Mouse (Mus musculus): ENCODE results near the gene Rmi2. TPM values are rescaled to one million over a fixed set of nuclear protein-coding genes. Genes with fewer than 3 reads are reported as not detected.
"Not testable (repeated sequence)": the region's sequence is repeated elsewhere in the genome, so short reads cannot be mapped to it uniquely, and the experiment has no call there.

Rmi2 gene
- total RNA-seq (2021), result under 1 TPM; 0.18 to 0.25 TPM

- intact Hi-C loops (cut with DNase I), result no loop called here
- peak; percentile 83 to 85 for DNase-seq (ENCODE audit: low spot score in 2 of 2)
Observed at GRCm38 (mm10) chr16:10834911-10835587, at the start of gene Rmi2. Gene Rmi2 (plus strand): TSS chr16:10835059.

- intact Hi-C loops (cut with DNase I), result loop anchor here (2.0 to 10.0 kb wide), 3 partner anchors 121 to 215 kb away; no protein-coding TSS in a partner anchor
- DNase-seq (ENCODE audit: low spot score in 2 of 2), result peak; percentile 73 to 81
Observed at GRCm38 (mm10) chr16:10785371-10786231, 49.3 kb upstream of the Rmi2 start, which contains the start of gene Socs1. Gene Socs1 (minus strand): TSS chr16:10785536.

- intact Hi-C loops (cut with DNase I), result loop anchor here (5.0 to 10.0 kb wide), 2 partner anchors 121 to 159 kb away; no protein-coding TSS in a partner anchor
- DNase-seq (ENCODE audit: low spot score in 2 of 2), result peak; percentile 72 to 73
Observed at GRCm38 (mm10) chr16:10786288-10786687, 48.6 kb upstream of the Rmi2 start.

GRCm38 (mm10) chr16:10786782-10787547, 47.9 kb upstream of the Rmi2 start:
- no peak for DNase-seq (ENCODE audit: low spot score in 2 of 2)
- intact Hi-C loops (cut with DNase I), result loop anchor here (5.0 to 10.0 kb wide), 2 partner anchors 122 to 160 kb away; no protein-coding TSS in a partner anchor

GRCm38 (mm10) chr16:10787548-10788058, 47.3 kb upstream of the Rmi2 start:
- no peak for DNase-seq (ENCODE audit: low spot score in 2 of 2)
- intact Hi-C loops (cut with DNase I), result loop anchor here (5.0 to 10.0 kb wide), 2 partner anchors 123 to 160 kb away; no protein-coding TSS in a partner anchor

GRCm38 (mm10) chr16:10788271-10788670, 46.6 kb upstream of the Rmi2 start, which contains the start of gene Tnp2:
Gene Tnp2 (minus strand): TSS chr16:10788660.
- intact Hi-C loops (cut with DNase I), result loop anchor here (5.0 to 10.0 kb wide), 2 partner anchors 123 to 161 kb away; no protein-coding TSS in a partner anchor
- DNase-seq (ENCODE audit: low spot score in 2 of 2), result no peak

- DNase-seq (ENCODE audit: low spot score in 2 of 2), result no peak
- intact Hi-C loops (cut with DNase I), result loop anchor here (5.0 to 10.0 kb wide), 2 partner anchors 124 to 162 kb away; no protein-coding TSS in a partner anchor
Observed at GRCm38 (mm10) chr16:10788866-10789265, 46.0 kb upstream of the Rmi2 start.

GRCm38 (mm10) chr16:10790702-10791101, 44.2 kb upstream of the Rmi2 start, which contains the start of gene Prm3:
Gene Prm3 (minus strand): TSS chr16:10790914.
- no peak for DNase-seq (ENCODE audit: low spot score in 2 of 2)
- intact Hi-C loops (cut with DNase I), result no loop called here

- no peak for DNase-seq (ENCODE audit: low spot score in 2 of 2)
- intact Hi-C loops (cut with DNase I), result no loop called here
Observed at GRCm38 (mm10) chr16:10796034-10796433, 38.8 kb upstream of the Rmi2 start, which contains the start of gene Prm2. Gene Prm2 (minus strand): TSS chr16:10796134.

GRCm38 (mm10) chr16:10802420-10802819, 32.4 kb upstream of the Rmi2 start:
- intact Hi-C loops (cut with DNase I); DNase-seq (ENCODE audit: low spot score in 2 of 2): not testable (repeated sequence)

GRCm38 (mm10) chr16:10805789-10806527, 28.9 kb upstream of the Rmi2 start, which contains the start of gene Prm1:
Gene Prm1 (minus strand): TSS chr16:10805839.
- no peak for DNase-seq (ENCODE audit: low spot score in 2 of 2)
- intact Hi-C loops (cut with DNase I), result loop anchor here (5.0 kb wide), 1 partner anchor 36 kb away; no protein-coding TSS in a partner anchor

GRCm38 (mm10) chr16:10810376-10810775, 24.5 kb upstream of the Rmi2 start:
- DNase-seq (ENCODE audit: low spot score in 2 of 2), result no peak
- intact Hi-C loops (cut with DNase I), result no loop called here

GRCm38 (mm10) chr16:10812865-10813371, 21.9 kb upstream of the Rmi2 start, which contains the start of gene Gm11172:
Gene Gm11172 (plus strand): TSS chr16:10812915.
- DNase-seq (ENCODE audit: low spot score in 2 of 2), result no peak
- intact Hi-C loops (cut with DNase I), result no loop called here

- intact Hi-C loops (cut with DNase I), result no loop called here
- DNase-seq (ENCODE audit: low spot score in 2 of 2), result no peak
Observed at GRCm38 (mm10) chr16:10813726-10814125, 21.1 kb upstream of the Rmi2 start.

GRCm38 (mm10) chr16:10814864-10815263, 20.0 kb upstream of the Rmi2 start:
- no peak for DNase-seq (ENCODE audit: low spot score in 2 of 2)
- intact Hi-C loops (cut with DNase I), result no loop called here

GRCm38 (mm10) chr16:10818579-10819135, 16.2 kb upstream of the Rmi2 start:
- no peak for DNase-seq (ENCODE audit: low spot score in 2 of 2)
- intact Hi-C loops (cut with DNase I), result no loop called here

- intact Hi-C loops (cut with DNase I), result no loop called here
- DNase-seq (ENCODE audit: low spot score in 2 of 2), result no peak
Observed at GRCm38 (mm10) chr16:10819966-10820365, 14.9 kb upstream of the Rmi2 start.

GRCm38 (mm10) chr16:10821387-10821786, 13.5 kb upstream of the Rmi2 start:
- intact Hi-C loops (cut with DNase I), result no loop called here
- no peak for DNase-seq (ENCODE audit: low spot score in 2 of 2)

All from left cerebral cortex, postnatal 36 days (tissue).